Mouse (Mus musculus): ENCODE results near the gene Kdf1.

Gene Kdf1

DNA sequence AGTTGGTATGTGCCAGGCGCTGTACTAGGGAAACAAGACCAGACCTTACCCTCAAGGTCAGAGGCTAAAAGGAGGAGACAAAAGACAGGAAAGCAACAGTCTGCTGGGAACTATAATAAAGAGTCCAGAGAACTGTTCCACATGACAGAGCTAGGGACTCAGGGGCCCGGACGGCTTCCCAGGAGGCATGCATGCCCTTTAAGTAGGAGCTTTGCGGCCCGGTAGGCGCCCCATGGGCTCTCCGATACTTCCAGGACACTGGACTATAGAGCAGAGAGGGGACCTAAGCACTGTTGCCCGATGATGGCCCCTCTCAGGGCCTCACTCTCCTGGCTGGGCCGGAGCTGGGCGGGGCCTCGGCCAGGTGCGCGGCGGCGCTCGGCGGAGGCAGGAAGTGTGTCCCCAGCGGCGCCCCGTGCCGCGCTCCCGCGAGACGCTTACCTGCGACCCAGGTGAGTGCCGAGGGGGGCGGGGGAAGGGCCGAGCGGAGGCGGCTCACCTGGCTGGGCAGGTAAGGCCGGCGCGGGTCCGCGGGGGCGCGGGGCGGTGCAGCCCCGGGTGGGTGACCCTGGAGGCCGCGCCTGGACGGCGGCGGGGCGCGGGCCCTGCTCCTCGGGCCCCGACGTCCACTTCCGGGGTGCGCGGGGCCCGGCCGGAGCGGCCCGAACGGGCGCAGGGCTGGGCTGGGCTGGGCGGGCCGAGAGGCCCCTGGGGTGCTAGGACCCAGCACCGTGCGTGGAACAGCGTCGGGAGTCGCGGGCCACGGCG, at the start of gene Kdf1:
Gene Kdf1 (plus strand): TSS at position 363 of the 768 bp plus-strand sequence.
- DNase-seq (ENCODE audit: low spot score) = no peak

- no peak for DNase-seq (ENCODE audit: low spot score)
Observed at GRCm38 (mm10) chr4:133469122-133469521, 49.6 kb upstream of the Kdf1 start.

GRCm38 (mm10) chr4:133471135-133471821, 47.5 kb upstream of the Kdf1 start:
- DNase-seq (ENCODE audit: low spot score) = no peak

DNA sequence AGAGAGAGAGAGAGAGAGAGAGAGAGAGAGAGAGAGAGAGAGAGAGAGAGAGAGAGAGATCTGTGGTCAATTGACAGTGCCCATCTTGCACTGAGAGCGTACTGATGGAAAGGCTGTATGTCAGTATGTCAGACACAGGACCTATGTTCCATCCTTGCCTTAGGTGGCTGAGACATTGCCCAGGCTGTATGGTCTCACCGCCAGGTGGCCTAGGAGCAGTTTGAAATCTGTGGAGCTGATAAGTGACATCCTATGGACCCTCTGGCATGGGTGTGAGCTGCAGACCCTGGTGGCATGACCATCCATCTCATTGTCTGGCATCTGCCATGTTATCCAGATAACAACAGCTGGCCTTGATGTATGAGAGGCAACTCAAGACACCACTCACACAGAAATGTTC, 44.9 kb upstream of the Kdf1 start:
- DNase-seq (ENCODE audit: low spot score) = no peak

DNA sequence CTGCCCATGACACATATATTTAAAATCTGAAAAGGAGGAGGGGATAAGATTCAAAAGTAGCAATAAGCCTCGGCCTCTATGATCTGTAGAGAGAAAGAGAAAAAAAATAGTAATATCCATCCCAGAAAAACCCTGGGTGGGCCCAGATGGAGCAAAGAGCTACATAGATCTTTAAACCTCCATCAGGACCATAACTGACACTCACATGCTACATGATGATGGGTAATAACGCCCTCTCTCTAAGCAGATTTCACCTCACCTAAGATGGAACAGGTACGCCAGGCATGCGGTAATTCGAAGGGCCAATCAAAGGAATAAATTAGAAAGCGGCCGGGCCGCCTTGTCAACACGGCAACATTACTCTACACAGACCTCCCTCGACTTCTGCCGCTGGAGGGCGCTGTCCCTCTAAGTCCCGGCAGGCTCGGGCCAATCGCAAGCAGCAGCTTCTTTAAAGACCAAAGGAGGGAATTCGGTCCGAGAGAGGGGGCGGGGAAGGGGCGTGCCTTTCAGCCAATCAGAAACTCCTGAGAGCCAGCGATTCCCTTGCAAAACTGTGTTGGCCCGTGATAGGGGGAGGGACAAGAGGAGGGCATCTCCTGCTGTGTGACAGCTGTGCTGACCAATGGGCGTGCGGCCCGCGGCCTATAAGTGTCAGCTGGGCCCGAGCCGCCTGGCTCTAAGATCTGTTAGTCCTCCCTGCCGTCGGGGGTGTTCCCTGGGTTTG, 39.1 kb upstream of the Kdf1 start, which contains the start of gene Tent5b:
Gene Tent5b (plus strand): TSS at position 675 of the 727 bp plus-strand sequence.
- peak; percentile 90 for DNase-seq (ENCODE audit: low spot score)

- DNase-seq (ENCODE audit: low spot score) = no peak
Observed at GRCm38 (mm10) chr4:133480185-133480537, 38.6 kb upstream of the Kdf1 start.

GRCm38 (mm10) chr4:133480754-133481153, 38.0 kb upstream of the Kdf1 start:
- DNase-seq (ENCODE audit: low spot score) = no peak

- no peak for DNase-seq (ENCODE audit: low spot score)
Observed at GRCm38 (mm10) chr4:133481488-133481887, 37.3 kb upstream of the Kdf1 start.

DNA sequence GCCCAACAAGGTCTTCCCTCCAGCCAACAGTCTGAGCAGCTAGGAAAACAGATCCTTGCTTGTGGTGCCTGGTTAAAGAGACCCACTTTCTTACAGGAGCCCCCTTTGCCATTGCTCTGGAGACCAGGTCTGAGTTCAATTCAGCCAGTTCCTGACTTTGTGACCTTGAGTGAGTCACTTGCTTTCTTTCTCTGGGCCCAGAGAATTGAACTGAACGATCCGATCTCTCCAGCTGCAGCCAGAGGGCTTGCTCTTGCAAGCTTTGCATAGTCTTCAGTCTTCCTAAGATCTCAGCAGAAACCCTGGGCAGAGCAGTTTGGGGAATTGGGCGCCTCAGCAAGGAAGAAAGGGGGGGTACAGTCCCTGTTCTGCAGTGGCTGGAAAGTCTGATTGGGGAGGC, 36.3 kb upstream of the Kdf1 start:
- DNase-seq (ENCODE audit: low spot score) = no peak

- DNase-seq (ENCODE audit: low spot score) = no peak
Observed at GRCm38 (mm10) chr4:133484266-133485025, 34.3 kb upstream of the Kdf1 start.

DNA sequence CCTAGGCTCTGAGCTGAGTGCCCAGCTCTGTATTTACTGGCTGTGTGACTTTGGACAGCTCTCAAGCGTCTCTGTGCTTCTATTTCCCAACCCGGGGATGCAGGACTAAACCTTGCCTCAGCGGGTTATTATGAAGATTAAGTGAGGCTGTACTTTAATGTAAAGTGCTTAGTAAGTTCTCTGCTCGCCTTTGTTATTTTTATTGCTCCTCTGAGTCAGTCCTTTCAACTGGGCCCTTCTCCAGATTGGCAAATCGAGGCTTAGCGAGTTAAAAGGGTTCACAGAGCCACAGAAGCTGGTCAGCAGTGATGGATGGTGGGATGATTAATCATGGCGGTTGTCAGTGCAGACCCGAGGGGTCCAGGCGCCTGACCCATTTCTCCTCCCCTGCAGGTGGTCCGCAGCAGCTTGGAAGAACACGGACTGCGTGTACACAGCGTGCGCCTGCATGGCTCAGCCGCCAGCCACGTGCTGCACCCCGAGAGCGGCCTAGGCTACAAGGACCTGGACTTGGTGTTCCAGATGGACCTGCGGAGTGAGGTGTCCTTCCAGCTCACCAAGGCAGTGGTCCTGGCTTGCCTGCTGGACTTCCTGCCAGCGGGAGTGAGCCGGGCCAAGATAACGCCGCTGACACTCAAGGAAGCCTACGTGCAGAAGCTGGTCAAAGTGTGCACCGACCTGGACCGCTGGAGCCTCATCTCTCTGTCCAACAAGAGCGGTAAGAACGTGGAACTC, 32.9 kb upstream of the Kdf1 start:
- no peak for DNase-seq (ENCODE audit: low spot score)

DNA sequence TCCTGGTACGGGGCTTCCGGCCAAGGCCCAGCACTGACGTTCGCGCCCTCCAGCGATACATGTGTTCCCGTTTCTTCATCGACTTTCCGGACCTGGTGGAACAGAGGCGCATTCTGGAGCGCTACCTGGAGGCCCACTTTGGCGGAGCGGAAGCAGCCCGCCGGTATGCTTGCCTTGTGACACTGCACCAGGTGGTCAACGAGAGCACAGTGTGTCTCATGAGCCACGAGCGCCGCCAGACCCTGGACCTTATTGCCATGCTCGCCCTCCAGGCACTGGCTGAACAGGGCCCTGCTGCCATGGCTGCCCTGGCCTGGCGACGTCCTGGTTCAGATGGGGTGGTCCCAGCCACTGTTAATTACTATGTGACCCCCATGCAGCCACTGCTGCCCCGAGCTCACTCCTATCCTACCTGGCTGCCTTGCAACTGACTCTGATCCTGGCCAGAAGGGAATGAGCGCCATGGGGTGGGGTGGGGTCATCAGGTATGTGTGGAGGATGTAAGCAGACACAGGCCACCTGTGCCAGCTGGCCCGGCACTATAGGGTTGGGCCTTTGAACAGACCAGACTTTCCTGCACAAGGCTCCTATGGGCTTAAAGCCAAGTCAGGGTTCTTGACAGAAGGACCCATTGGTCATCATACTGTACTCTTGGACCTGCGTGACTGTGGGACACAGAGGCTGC, 31.9 kb upstream of the Kdf1 start:
- DNase-seq (ENCODE audit: low spot score) = no peak

GRCm38 (mm10) chr4:133488619-133489392, 30.0 kb upstream of the Kdf1 start:
- no peak for DNase-seq (ENCODE audit: low spot score)

GRCm38 (mm10) chr4:133489489-133490245, 29.1 kb upstream of the Kdf1 start:
- DNase-seq (ENCODE audit: low spot score) = no peak

DNA sequence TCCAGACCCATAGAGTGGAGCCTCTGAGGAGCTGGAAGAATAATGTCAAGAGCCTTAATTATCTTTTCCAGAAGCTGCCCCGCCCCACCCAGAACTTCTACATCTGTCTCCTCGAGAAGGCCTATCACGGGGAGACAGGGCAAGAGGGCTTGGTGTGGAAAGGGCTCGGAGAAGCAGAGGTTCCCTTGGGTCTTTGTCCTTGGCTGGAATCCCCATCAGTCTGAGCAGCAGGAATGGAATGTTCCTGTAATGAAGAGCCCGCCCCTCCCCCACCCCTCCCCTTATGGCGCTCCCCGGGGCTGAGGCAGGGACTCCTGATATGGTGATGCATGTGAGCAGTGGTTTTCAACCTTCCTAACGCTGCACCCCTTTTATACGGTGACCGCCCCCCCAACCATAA, 27.0 kb upstream of the Kdf1 start:
- DNase-seq (ENCODE audit: low spot score) = no peak

DNA sequence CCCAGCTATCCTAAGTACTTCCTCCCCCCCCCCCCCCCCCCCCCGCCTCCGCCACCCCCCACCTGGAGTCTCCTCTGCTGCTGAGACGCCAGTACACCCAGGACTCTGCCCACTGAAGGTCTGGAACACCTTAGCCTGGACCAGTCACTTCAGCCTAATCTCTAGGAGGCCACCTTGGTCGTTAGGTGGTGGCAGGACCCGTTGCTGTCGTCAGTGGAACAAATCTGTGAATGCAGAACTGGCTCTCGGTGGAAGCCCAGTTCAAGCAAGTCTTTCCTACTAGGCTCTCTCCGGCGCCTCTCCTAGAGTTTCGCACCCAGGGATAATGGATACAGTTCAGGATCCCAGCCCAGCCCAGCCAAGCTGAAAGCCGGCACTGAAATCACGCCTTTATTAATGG, 24.9 kb upstream of the Kdf1 start:
- no peak for DNase-seq (ENCODE audit: low spot score)

DNA sequence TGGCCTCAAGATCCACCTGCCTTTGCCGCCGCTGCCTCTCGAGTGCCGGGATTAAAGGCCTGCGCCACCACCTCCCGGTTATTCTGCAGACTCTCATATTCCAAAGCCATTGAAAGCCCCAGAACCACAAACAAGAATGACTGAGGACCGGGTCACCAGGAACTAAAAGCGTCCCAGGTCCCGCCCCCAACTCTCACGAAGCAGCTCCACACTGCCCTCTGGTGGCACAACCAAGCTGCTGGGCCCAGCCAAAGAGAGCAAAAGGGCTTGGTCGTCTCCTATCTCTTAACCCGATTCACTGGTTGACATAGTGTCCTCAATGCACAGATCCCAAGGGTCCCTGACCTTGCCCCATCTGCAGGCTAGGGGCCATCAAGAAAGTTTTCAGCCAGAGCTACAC, 24.3 kb upstream of the Kdf1 start:
- peak; percentile 83 for DNase-seq (ENCODE audit: low spot score)

GRCm38 (mm10) chr4:133494867-133495266, 23.9 kb upstream of the Kdf1 start:
- DNase-seq (ENCODE audit: low spot score) = no peak

DNA sequence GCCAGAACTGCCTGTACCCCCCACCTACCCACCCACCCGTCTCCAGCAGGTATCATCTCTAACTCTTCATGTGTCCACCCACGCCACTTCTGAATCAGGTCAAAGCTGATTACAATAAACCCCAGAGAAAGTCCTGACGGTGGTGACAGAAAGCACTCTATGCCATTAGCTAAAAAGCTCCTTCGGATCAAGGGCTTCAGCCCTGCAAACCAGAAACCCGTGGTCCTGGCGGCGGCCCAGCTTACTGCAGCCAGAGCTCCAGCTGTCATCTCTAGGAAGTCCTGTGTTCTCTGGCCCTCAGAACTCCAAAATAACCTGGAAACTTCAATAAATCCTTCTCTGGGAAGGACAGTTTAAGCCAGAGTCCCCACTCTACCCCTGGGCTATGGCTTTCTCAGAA, 23.1 kb upstream of the Kdf1 start:
- no peak for DNase-seq (ENCODE audit: low spot score)
